Mouse (Mus musculus) liver (tissue): Measurements from ENCODE around the gene Aff2.

Experiments
- DNase-seq: peaks from one replicate; pipeline ENCODE4 v3.0.0-alpha.2; 2020; ENCODE audit warnings: mixed read lengths

Gene Aff2

GRCm38 (mm10) chrX:69744962-69745597, 385.0 kb downstream of the Aff2 start:
- DNase-seq: no peak

DNA sequence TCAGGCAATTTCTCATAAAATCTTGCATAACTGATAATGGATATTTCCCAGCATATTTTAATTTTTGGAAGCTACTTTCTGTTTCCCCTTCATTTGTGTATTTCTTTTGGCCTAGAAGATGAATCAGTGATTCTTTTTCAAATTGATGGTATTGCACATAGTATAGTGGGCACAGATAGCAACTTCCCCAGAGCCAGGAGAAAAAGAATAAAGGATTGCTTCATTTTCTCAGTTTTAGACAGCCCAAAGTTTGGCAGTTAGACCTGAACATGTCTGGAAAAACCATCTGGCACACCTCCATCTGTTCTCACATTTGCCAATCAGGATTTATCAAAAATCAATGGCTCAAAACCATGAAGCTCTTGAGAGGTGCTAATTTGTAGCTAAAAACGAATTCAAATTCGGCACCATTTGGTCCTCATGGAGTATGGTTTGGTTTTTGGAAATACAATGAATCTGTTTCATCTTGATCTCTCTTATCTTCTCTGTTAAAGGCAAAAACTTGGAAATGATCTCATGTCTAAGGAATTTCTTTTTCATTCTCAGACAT, 441.9 kb downstream of the Aff2 start:
- DNase-seq: no peak

- DNase-seq: no peak
These were observed 442.4 kb downstream of the Aff2 start for GRCm38 (mm10) chrX:69802481-69802880.

- DNase-seq: no peak
These were observed 451.7 kb downstream of the Aff2 start for GRCm38 (mm10) chrX:69811798-69812197.

DNA sequence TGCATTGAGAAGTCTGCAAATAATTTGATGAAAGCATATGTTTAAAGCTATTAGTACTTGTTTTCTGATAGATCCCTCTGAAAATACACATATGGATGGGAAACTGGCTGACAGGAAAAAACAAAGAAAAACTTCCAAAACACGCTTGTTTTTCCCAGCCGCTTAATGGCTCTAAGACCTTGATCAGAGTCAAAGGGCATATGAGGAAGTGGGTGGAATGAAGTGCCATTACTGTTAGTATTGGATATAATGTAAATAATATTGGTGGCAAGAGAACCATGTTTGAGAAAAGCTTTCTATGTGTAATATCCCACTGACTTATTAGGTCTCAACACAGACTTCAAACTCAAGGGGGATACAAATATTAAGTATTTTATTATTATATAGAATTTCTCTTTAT, 455.0 kb downstream of the Aff2 start:
- no peak for DNase-seq

GRCm38 (mm10) chrX:69817679-69818078, 457.6 kb downstream of the Aff2 start:
- no peak for DNase-seq

- DNase-seq: no peak
These were observed 458.1 kb downstream of the Aff2 start for GRCm38 (mm10) chrX:69818188-69818587.

DNA sequence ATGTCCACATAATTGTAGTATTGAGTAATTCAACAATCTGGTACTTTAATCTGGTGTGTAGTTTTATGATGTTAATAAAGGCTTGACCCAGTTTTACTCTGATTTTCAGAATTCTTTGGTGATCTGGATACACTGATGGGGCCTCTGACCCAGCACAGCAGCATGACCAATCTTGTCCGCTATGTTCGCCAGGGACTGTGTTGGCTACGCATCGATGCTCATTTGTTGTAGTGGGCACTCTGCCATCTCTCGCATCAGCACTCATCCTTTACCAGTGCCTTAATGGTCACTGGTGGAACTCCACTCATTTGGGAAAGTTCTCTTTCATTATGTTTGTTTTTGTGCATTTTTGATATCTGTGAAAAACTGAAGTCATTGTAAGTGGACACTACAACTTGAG, 507.5 kb downstream of the Aff2 start:
- DNase-seq: no peak

- DNase-seq: no peak
These were observed 531.6 kb downstream of the Aff2 start for GRCm38 (mm10) chrX:69891713-69892112.
